Mouse (Mus musculus): ENCODE measurements around the gene Ppp1r12b.

DNA sequence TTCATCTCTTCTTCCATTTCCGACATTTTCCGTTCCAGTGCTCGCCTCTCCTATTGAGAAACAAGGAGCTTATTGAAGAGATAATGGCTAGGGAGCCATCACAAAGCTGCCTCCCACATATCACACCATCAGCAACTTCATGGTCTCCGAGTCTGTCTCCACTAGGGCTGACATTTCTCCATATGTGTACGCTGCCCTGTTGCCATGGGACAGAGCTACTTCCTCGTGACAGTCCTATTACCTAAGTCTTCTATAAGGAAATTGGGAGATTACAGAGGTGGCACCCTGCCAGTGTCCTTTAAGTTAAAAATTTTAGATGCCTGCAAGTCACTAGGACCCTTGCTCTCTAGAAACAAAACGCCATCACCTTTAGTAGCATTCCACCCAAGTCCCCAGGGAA lies 183.7 kb downstream of the Ppp1r12b start:
- TF ChIP-seq CTCF (conservative IDR thresholded peaks at IDR 0.05 in 1 of 2, IDR thresholded peaks at IDR 0.05 in 1 of 2; ENCODE audit: low read depth in 2 of 2, low read length in 2 of 2) (no peak), NELFE (IDR thresholded peaks at IDR 0.05; ENCODE audit: low read depth, low read length) (no peak), ZC3H11A (IDR thresholded peaks at IDR 0.05; ENCODE audit: low read depth, low read length) (no peak), POLR2A (IDR thresholded peaks at IDR 0.05; ENCODE audit: low read depth, low read length) (no peak), SIN3A (IDR thresholded peaks at IDR 0.05; ENCODE audit: low read length) (no peak), CHD1 (IDR thresholded peaks at IDR 0.05; ENCODE audit: low read depth, low read length) (no peak), ELF1 (IDR thresholded peaks at IDR 0.05; ENCODE audit: low read depth, low read length) (no peak), MXI1 (IDR thresholded peaks at IDR 0.05; ENCODE audit: low read depth, low read length) (no peak), HCFC1 (IDR thresholded peaks at IDR 0.05; ENCODE audit: low read depth, low read length) (no peak), ZNF384 (IDR thresholded peaks at IDR 0.05; ENCODE audit: low read depth, low read length) (no peak), USF1 (IDR thresholded peaks at IDR 0.05; ENCODE audit: low read depth, low read length) (no peak)

Measured in CH12.LX (cell line).